Mouse (Mus musculus): ENCODE data around the gene Fam126a. TPM values are rescaled to one million over a fixed set of nuclear protein-coding genes. Genes with fewer than 3 reads are reported as not detected.

Fam126a gene
- polyA plus RNA-seq, 1 experiment from 2014 or later: 28.5 TPM

DNA sequence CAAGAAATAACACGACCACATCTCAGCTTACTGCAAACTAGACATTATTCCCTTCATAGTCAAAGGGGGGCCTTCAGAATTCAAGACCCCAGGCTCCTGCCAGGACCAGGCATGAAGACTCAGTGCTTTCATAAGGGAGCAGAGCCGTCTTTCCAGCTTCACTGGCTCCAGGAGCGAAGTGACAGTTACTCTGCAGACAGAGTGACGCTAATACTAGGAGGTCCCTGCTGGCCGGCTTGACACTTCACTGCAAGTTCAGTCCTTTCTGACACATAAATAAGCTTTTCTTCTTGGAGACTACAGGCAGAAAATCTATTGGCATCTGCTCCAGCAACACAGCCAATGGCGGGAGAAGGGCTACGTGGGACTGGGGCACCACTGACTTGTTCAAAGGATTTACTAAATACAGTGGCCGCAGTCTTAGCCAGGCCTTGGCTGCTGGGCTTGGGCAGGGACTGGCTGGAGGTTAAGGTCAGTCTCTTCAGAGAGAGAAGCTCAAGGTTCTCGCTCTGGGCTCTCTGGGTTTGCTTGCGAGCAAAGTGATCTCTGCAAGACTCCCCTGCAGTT is 65.8 kb downstream of the Fam126a start:
- no peaks in the 10 kb centered on the region for H3K4me1 ChIP-seq (replicated peaks)
- H3K27ac ChIP-seq: no peak overlapping the region
- DNase-seq (ENCODE audit: low spot score): no peak
- H3K36me3 ChIP-seq: peaks cover 16% of the 10 kb centered on the region; the same call in 1 of the 2 replicates
- no peaks in the 10 kb centered on the region for H3K27me3 ChIP-seq (ENCODE audit: insufficient read depth, poor library complexity, severe bottlenecking)
- no peaks in the 10 kb centered on the region for H3K9me3 ChIP-seq
- WGBS: 84% methylated on average over 10 of the region's 10 CpGs
- H3K4me3 ChIP-seq: no peak overlapping the region

GRCm38 (mm10) chr5:23953047-23953446 is 77.4 kb downstream of the Fam126a start:
- Histone ChIP-seq H3K36me3 (no peaks in the 10 kb centered on the region), H3K4me3 (no peak overlapping the region), H3K9me3 (no peaks in the 10 kb centered on the region), H3K27ac (no peak overlapping the region), H3K27me3 (ENCODE audit: insufficient read depth, poor library complexity, severe bottlenecking) (no peaks in the 10 kb centered on the region), H3K4me1 (replicated peaks) (no peaks in the 10 kb centered on the region)
- WGBS: 93% methylated on average over 5 of the region's 5 CpGs
- DNase-seq (ENCODE audit: low spot score): no peak

GRCm38 (mm10) chr5:23948071-23948470 is 82.4 kb downstream of the Fam126a start:
- no peaks in the 10 kb centered on the region for H3K36me3 ChIP-seq
- no peaks in the 10 kb centered on the region for H3K4me1 ChIP-seq (replicated peaks)
- no peak overlapping the region for H3K4me3 ChIP-seq
- no peak for DNase-seq (ENCODE audit: low spot score)
- no peak overlapping the region for H3K27ac ChIP-seq
- H3K9me3 ChIP-seq: no peaks in the 10 kb centered on the region
- H3K27me3 ChIP-seq (ENCODE audit: insufficient read depth, poor library complexity, severe bottlenecking): no peaks in the 10 kb centered on the region
- 42% methylated on average over 3 of the region's 3 CpGs for whole genome bisulfite sequencing

GRCm38 (mm10) chr5:23945056-23945455 is 85.4 kb downstream of the Fam126a start:
- Histone ChIP-seq H3K36me3 (no peaks in the 10 kb centered on the region), H3K27me3 (ENCODE audit: insufficient read depth, poor library complexity, severe bottlenecking) (no peaks in the 10 kb centered on the region), H3K4me3 (no peak overlapping the region), H3K4me1 (replicated peaks) (no peaks in the 10 kb centered on the region), H3K27ac (no peak overlapping the region), H3K9me3 (no peaks in the 10 kb centered on the region)
- 11% methylated on average over 1 of the region's 1 CpGs for WGBS
- DNase-seq (ENCODE audit: low spot score): no peak

DNA sequence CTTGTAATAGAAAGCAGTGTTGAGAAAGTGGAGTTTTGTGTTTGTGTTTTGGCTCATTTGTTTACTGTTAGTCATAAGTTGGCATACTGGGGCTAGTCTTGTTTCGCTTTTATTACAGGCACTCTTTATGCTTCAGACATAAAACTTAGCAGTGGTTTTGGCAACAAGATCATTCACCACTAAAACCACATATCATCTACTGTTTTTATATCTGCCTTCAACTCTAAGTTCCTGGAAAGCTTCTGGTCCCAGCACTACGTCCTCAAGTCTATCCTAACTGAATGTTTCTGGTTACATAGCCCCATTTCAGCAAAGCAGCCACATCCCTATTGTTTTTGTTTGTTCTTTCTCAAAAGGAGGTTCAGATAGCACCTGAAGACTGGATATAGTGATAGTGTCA is 87.0 kb downstream of the Fam126a start:
- WGBS: 94% methylated on average over 2 of the region's 2 CpGs
- Histone ChIP-seq H3K4me1 (replicated peaks) (no peaks in the 10 kb centered on the region), H3K9me3 (no peaks in the 10 kb centered on the region), H3K27ac (no peak overlapping the region), H3K4me3 (no peak overlapping the region), H3K36me3 (no peaks in the 10 kb centered on the region), H3K27me3 (ENCODE audit: insufficient read depth, poor library complexity, severe bottlenecking) (no peaks in the 10 kb centered on the region)
- no peak for DNase-seq (ENCODE audit: low spot score)

GRCm38 (mm10) chr5:23923481-23924165 is 106.9 kb downstream of the Fam126a start:
- Histone ChIP-seq H3K27ac (no peak overlapping the region), H3K4me1 (replicated peaks) (no peaks in the 10 kb centered on the region), H3K4me3 (no peak overlapping the region), H3K9me3 (no peaks in the 10 kb centered on the region), H3K27me3 (ENCODE audit: insufficient read depth, poor library complexity, severe bottlenecking) (no peaks in the 10 kb centered on the region), H3K36me3 (no peaks in the 10 kb centered on the region)
- 84% methylated on average over 12 of the region's 12 CpGs for WGBS
- no peak for DNase-seq (ENCODE audit: low spot score)

DNA sequence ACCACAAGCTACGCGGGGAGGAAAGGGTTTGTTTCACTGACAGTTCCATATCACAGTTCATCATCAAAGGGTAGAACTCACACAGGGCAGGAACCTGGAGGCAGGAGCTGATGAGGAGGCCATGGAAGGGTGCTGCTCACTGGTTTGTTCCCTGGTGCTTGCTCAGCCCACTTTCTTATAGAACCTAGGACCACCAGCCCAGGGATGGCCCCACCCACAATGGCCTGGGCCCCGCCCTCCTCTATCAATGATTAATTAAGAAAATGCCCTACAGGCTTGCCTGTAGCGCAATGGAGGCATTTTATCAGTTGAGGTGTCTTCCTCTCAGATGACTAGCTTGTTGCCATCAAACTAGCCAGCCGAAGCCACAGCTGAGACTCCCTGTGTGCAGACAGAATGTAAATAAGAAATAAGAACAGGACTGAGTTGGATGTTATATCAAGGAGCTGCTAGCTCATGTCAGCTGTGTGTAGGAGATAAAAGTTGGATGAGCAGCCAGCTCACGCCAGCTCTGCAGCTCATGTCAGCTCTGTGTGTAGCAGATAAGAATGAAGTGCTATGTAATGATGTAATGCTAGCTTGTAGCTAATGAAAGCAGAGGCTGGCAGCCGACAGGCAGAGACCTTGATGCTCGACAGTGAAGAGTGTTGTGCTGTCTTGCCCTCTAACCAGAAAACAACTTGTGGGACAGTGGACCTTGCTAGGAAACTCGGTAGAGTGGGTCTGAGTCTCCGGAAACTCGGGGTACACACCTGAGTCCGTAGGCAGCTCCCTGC is 107.8 kb downstream of the Fam126a start:
- Histone ChIP-seq H3K36me3 (no peaks in the 10 kb centered on the region), H3K4me3 (no peak overlapping the region), H3K9me3 (no peaks in the 10 kb centered on the region), H3K27me3 (ENCODE audit: insufficient read depth, poor library complexity, severe bottlenecking) (no peaks in the 10 kb centered on the region), H3K4me1 (replicated peaks) (no peaks in the 10 kb centered on the region), H3K27ac (0 out of 2 replicates have a peak overlapping the region, but pooled peaks have one; percentile 13)
- WGBS: 84% methylated on average over 12 of the region's 12 CpGs
- DNase-seq (ENCODE audit: low spot score): no peak

DNA sequence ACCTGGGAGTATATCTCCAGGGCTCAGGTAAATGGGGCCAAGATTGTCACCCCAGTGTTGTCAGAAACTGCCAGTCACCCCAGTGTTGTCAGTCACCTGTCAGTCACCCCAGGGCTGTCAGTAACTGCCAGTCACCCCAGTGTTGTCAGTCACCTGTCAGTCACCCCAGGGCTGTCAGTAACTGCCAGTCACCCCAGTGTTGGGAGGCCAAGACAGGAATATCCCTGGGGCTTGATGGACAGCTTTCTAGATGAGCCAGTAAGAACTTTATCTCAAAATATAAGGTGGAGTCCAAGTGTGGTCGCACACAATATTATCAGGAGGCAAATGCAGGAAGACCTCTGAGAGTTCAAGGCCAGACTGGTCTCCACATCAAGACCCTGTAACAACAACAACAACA is 109.2 kb downstream of the Fam126a start:
- DNase-seq (ENCODE audit: low spot score): no peak
- 97% methylated on average over 1 of the region's 1 CpGs for WGBS
- no peaks in the 10 kb centered on the region for H3K27me3 ChIP-seq (ENCODE audit: insufficient read depth, poor library complexity, severe bottlenecking)
- no peaks in the 10 kb centered on the region for H3K36me3 ChIP-seq
- H3K27ac ChIP-seq: no peak overlapping the region
- H3K9me3 ChIP-seq: no peaks in the 10 kb centered on the region
- no peak overlapping the region for H3K4me3 ChIP-seq
- no peaks in the 10 kb centered on the region for H3K4me1 ChIP-seq (replicated peaks)

DNA sequence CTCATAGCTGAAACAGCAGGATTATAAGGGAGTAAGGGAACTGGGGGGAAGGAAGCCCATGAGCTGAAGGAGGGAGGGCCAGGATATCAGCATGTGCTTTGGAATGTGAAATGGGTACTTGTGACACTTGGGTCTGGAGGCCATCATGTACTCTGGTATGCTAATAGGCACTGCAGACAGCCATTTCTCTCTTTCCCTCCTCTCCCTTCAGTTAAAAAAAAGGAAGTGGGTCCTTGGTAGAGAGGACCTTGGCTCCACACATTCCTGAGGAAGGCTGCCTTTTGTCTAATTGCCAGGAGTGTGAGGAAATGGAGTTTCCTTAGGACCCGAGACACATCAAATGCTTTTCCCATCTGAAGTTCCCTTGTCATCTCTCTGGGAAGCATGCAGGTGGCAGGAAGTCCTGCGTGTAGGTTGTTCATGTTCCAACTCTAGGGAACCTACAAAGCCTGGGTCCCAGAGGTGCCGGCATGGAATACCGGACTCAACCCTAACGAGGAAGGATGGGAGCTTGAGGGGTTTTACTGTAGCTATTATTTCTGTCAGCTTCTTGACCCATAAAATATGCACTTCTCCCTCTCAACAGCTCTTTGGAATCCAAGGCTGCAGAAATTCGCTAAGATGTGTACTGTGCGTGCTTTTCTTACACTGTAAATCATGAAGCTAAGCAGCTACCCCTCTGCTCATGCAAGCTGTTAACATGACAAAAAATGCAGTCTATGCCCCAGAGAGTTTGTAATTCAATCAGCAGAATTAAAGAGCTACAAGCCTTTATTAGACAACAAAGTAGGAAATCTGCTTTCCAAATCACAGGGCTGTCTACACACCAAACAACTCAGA is 110.4 kb downstream of the Fam126a start:
- H3K4me3 ChIP-seq: no peak overlapping the region
- DNase-seq (ENCODE audit: low spot score): no peak
- 83% methylated on average over 7 of the region's 7 CpGs for WGBS
- H3K27ac ChIP-seq: no peak overlapping the region
- H3K36me3 ChIP-seq: no peaks in the 10 kb centered on the region
- no peaks in the 10 kb centered on the region for H3K27me3 ChIP-seq (ENCODE audit: insufficient read depth, poor library complexity, severe bottlenecking)
- H3K9me3 ChIP-seq: no peaks in the 10 kb centered on the region
- H3K4me1 ChIP-seq (replicated peaks): no peaks in the 10 kb centered on the region

DNA sequence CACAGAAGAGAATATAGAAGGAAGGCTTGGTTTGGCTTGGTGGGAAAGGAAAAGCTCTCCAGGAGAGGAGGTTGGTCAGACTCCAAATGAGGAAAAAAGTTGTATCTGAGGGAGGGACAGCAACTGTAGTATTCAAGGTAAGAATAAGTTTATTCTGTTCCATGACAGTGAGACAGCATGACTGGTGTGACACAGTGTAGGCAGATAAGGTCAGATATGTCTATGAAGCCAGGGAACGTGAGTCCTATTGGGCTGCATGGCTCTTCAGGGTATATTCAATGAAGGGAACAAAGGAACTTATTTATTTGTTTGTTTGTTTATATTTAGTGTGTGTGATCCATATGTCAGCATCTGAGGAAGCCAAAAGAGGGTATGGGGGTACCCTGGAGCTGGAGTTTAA is 113.2 kb downstream of the Fam126a start:
- no peak overlapping the region for H3K4me3 ChIP-seq
- no peak for DNase-seq (ENCODE audit: low spot score)
- 96% methylated on average over 1 of the region's 1 CpGs for WGBS

DNA sequence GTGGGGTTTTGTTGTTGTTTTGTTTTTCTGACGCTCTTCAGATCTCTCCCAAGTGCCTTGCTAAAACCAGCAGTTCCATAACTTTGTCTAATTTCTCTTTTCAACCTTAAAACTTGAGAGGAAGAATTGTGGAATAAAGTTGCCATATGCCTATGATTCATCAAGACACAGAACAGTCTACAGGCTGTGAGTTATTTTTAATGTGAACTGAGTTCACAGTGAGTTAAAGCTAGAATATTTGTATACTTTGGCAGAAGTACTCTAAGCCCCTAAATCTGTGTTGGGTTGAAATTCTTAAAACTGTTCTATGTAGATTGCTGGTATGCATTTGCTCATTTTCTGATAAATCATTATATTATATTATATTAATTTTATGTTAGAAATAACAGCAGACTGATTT is 118.9 kb downstream of the Fam126a start:
- Histone ChIP-seq H3K36me3 (no peaks in the 10 kb centered on the region), H3K9me3 (peaks cover 16% of the 10 kb centered on the region), H3K4me1 (replicated peaks) (no peaks in the 10 kb centered on the region), H3K4me3 (no peak overlapping the region), H3K27me3 (ENCODE audit: insufficient read depth, poor library complexity, severe bottlenecking) (no peaks in the 10 kb centered on the region), H3K27ac (no peak overlapping the region)
- 98% methylated on average over 1 of the region's 1 CpGs for WGBS
- no peak for DNase-seq (ENCODE audit: low spot score)

More for the DNA sequence above, 113.2 kb downstream of the Fam126a start:
- H3K27me3 ChIP-seq (ENCODE audit: insufficient read depth, poor library complexity, severe bottlenecking): no peaks in the 10 kb centered on the region
- H3K27ac ChIP-seq: no peak overlapping the region
- no peaks in the 10 kb centered on the region for H3K4me1 ChIP-seq (replicated peaks)
- H3K36me3 ChIP-seq: no peaks in the 10 kb centered on the region
- no peaks in the 10 kb centered on the region for H3K9me3 ChIP-seq

DNA sequence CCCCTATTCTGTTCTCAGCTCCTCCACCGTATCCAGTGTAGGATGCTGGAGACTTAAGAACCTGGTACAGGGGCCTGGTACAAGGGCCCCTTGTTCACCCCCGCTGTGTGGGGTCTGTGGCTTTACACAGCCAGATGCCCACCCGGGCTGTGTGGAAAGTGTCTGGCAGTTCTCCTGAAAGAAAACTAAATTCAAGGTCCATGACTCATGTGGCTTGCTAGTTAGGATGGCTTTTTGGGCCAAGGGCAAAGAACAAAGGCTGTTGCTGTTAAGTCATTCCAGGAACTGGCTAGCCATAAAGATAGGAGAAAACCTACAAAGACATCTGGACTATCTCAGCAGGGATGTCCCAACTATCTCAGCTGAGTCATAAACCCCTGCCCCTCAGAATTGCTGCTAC is 121.2 kb downstream of the Fam126a start:
- H3K4me3 ChIP-seq: no peak overlapping the region
- H3K9me3 ChIP-seq: peaks cover 16% of the 10 kb centered on the region
- DNase-seq (ENCODE audit: low spot score): no peak
- 92% methylated on average over 3 of the region's 3 CpGs for WGBS
- H3K27me3 ChIP-seq (ENCODE audit: insufficient read depth, poor library complexity, severe bottlenecking): no peaks in the 10 kb centered on the region
- no peak overlapping the region for H3K27ac ChIP-seq
- H3K36me3 ChIP-seq: no peaks in the 10 kb centered on the region
- no peaks in the 10 kb centered on the region for H3K4me1 ChIP-seq (replicated peaks)
